Mouse (Mus musculus) kidney, adult 8-10 months (tissue): Measurements from ENCODE around the gene Slc6a13.

ENCODE experiments used
- DNase-seq, 2 experiments: peaks; one replicate each; pipeline ENCODE4 v3.0.0; 2022

The Slc6a13 gene

DNA sequence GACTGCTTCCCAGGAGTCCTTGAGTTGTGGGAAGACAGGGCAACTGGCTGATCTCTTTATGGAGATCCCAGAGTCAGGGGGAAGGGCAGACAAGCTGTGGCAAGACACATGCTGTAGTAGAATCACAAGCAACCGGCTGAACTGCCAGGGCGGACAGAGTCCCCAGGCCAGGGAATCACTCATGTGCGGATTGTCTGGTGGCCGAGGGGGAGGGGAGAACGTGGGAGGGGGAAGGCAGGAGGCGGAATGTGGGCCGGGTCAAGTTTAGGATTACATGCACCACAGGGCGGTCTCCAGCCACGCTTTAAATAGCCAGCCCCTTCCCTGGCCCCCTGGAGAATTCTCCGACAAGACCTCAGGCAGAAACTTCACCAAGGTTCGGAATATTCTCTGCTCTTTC lies at the start of gene Slc6a13:
TSS of gene Slc6a13 (plus strand) at position 274 of the 400 bp plus-strand sequence.
- DNase-seq = peak; percentile 70 to 75

GRCm38 (mm10) chr6:121250406-121250805 lies 49.6 kb upstream of the Slc6a13 start:
- peak in 1 of 2 experiments; percentile 69 for DNase-seq

DNA sequence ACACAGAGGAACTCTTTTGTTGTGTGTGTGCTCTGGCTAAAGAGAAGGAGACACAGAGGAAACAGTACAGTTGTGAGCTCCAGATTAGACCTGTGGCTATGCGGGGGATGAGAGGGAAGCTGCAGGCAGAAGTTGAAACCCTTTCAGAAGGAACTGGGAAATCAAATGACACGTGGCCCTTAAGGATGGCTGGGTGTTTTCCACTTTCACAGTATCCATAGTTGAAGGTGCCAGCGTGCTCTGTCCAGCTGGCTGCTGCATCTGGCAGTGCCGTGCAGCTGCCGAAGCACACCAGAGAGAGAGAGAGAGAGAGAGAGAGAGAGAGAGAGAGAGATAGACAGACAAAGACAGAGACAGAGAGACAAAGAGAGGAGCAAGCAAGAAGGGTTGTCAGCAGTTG lies 48.8 kb upstream of the Slc6a13 start:
- DNase-seq = no peak

GRCm38 (mm10) chr6:121260548-121260947 lies 39.5 kb upstream of the Slc6a13 start:
- peak; percentile 45 to 82 for DNase-seq

GRCm38 (mm10) chr6:121261233-121261632 lies 38.8 kb upstream of the Slc6a13 start:
- DNase-seq = no peak

- DNase-seq = no peak
Measured at GRCm38 (mm10) chr6:121262004-121262403, 38.0 kb upstream of the Slc6a13 start.

DNA sequence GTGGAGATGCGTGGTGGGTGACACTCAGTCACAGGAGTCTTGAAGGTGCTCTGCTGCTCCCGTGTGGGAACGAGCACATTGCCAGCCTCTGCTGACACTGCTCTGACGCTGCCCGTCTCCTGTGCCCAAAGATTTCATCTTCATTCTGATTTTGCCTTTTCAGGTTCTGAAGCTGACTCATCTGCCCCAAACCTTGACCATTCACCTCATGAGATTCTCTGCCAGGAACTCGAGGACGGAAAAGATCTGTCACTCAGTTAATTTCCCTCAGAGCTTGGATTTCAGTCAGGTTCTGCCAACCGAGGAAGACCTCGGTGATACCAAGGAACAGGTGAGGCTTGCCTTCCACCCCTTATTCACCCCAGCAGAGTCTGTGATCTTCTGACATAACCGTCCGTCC lies 37.5 kb upstream of the Slc6a13 start:
- no peak for DNase-seq

DNA sequence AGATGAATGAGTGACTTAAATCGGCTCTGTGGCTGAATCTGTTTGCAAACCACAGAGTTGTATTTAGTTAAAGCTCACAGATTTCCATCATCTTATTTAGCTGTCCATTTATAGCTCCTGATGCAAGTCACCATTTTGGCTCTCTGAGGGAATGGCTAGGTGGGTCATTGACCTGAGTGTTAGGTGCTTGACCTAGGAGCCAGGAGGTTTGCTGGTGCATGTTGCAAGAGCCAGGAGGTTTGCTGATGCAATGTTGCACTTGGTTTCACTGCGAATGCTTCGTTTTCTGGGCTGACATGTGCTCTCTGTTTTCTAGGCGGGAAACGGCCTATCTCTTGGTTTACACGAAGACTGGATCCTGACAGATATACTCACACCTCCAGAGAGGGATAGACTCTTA lies 29.9 kb upstream of the Slc6a13 start:
- DNase-seq = no peak

DNA sequence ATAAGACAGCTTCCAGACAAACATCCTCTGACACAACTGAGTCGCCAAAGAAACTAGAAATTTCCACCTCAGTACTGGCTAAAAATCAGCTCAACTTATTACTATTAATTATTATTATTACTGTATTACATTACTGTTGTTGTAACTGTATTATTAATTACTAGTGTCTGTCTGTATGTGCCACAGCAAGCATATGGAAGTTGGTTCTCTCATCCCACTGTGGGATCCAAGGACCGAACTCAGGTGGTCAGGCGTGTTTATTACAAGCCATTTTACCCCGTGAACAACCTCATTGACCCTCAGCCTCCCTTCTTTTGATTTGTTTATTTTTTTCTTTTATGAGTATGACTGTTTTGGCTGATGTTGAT lies 28.3 kb upstream of the Slc6a13 start:
- DNase-seq = no peak

DNA sequence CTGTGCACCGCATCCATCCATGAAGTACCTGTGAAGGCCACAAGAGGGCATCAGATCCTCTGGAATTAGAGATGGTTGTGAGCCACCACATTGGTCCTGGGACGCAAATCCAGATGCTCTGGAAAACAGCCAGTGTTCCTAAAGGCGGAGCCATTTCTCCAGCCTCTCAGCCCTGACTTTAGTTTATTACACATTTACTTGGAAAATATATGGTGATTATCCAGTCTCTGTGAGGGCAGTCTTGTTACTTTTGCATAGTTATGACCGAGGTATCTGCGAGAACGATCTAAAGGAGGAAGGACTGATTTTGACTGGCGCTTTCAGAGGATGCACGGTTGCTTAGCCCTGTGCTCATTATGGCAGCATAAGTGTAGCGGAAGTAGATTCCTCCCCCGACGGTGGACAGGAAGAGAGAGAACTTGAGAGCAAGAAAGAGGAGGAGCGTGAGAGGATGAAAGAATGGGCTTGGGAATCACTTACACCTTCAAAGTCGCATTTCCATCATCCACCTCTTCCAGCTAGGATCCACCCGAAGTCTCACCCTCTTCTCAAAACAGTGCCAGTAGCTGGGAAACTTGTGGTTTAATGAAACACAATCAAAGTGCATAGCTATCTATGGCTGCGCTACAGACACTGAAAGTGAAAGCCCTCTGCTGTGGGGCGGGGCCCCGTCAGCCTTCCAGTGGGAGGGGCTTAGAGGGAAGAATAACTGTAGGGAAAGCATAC lies 27.8 kb upstream of the Slc6a13 start:
- peak; percentile 73 to 91 for DNase-seq

DNA sequence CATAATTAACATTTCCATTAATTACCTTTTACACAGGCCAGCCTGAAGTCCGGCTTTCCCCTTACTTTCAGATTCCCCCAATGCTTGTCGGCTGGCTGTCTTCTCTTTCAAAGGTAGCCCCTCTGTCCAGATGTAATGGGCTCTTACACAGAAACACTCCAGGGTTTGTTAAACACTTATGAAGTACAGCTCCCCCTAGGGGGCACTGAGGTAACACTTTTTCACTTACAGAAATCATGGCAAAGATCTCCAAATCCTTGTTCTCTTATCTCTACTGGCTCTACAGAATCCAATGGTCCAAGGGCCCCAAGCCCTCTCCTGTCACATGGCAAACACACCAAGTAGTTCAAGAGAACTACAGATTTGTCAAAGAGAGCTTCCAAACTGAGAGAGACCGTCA lies 25.7 kb upstream of the Slc6a13 start:
- DNase-seq = peak; percentile 24 to 60

GRCm38 (mm10) chr6:121284132-121284531 lies 15.9 kb upstream of the Slc6a13 start:
- DNase-seq = no peak

- DNase-seq = no peak
Measured at GRCm38 (mm10) chr6:121299317-121299716, 710 bp upstream of the Slc6a13 start.

GRCm38 (mm10) chr6:121300504-121300903 lies 477 bp downstream of the Slc6a13 start:
- peak; percentile 84 to 90 for DNase-seq

DNA sequence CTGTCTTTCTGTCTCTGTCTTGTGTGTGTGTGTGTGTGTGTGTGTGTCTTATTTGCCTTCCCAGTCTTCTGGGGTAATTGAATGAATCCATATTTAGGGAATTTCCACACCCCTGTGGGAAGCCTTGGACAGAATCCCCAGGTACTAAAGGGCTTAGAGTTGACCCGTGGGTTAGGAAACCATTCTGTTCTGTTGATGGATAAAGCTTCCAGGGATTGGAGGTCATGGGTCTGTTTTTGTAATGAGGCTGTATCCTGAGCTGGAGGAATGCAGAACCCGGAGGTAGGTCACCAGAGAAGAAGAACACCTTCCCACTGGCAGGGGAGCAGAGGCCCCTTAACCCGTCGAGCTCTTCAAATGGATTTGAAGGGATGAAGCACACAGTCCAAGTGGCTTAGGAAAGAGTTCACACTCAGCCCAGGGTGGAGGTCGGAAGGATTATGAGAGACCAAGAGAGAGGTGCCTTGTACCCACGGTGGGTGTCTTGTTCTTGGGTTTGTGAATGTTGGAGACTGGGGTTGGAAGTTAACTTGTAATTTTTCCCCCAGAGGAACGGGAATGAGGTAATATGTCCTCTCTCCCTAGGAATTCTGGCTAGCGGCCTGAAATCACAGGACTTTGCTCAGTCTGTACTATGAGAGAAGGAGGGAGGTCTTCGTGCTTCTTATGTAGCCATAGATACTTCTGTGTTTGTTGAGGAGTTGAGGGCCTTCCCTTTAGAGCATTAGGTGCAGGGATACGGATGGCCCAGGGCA lies 3.6 kb downstream of the Slc6a13 start:
- DNase-seq = peak; percentile 77 to 79

GRCm38 (mm10) chr6:121304630-121305029 lies 4.6 kb downstream of the Slc6a13 start:
- DNase-seq = peak; percentile 85

DNA sequence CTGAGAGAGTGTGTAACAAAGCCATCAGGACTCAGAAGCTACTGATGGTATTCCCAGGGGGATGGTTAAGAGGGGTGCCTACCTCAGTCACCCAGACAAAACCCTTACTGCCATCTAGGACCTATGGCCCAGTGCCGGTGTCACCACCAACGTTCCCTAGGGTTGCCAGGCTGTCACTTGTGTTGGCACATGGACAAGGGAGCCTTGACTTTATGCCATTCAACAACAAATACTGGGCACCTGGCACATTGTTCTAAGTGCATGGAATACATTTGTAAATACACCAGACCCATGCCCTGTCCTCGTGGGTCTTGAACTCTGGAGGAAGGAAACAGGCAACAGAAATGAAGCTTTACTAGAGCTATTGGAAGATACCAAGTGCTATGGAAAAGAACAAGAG lies 5.5 kb downstream of the Slc6a13 start:
- no peak for DNase-seq

DNA sequence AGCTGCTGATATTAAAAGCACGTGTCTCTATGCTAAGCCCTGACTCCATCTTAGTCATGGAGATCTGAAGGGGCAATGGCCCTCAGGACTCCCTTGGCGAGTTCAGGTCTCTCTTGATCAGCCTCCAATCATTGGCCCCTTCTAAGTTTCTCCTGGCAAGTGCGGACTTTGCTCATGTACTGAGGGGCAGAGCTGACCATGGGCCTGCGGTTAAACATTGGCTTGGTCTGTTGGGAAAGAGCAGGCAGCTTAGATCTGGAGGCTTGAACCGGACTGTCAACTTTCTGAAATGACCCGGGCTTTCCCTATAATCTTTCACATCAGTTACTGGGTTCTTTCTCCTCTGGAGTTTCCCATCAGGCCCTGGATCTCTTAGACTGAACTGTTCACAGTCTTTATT lies 11.0 kb downstream of the Slc6a13 start:
- DNase-seq = peak; percentile 79 to 89

DNA sequence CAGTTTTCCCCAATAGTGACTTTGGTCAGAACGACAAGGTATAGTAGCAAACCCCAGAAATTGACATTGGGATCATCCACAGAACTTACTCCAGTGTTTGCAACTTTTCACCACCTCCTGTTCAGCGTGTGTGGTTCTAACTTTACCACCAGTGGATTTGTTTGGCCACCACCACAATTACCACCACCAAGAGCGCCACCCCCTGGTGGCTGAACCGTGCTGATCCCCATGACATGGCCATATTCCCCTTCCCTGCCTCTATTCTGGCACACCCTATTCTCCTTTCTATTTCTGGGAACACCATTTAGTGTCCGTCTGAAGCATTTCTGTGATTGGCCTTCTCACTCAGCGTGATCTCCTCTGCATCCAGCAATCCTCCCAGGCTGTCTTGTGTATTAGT lies 19.1 kb downstream of the Slc6a13 start:
- DNase-seq = no peak

- peak; percentile 72 to 79 for DNase-seq
Measured at GRCm38 (mm10) chr6:121322381-121323110, 22.5 kb downstream of the Slc6a13 start.

DNA sequence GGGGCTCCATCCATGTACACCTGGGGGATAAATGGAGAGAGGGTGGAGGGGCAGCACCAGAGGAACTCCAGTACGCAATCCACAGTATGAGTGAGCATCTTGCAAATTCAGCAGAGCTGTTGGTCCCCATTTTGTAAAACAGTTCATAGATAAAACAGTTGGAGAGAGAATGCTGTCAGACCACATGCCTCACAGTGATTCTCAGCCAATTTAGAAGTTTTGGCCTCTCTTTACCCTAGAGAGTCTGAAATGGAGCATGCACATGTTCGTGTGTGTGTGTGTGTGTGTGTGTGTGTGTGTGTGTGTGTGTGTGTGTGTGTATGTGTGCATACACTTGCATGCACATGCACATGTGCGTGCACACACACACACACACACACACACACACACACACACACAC lies 25.3 kb downstream of the Slc6a13 start:
- no peak for DNase-seq

DNA sequence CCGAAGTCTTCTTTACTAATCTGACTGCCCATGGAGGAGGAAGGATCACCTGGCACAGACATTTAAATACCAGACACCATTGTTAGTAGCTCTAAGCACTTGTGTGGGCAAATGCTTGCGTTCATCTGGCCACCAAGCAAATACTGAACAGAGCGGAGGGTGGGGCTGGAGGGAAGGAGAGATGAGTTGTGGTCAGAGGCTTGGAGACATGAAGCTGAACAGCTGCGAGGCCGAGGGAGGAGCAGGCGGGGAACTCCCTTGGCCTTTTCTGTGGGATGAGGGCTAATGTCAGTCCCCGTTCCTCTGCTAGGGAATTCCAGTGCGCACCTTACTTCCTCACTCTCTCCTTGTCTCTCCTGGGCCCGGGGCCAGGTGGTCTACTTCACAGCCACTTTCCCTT lies 25.7 kb downstream of the Slc6a13 start:
- DNase-seq = no peak

DNA sequence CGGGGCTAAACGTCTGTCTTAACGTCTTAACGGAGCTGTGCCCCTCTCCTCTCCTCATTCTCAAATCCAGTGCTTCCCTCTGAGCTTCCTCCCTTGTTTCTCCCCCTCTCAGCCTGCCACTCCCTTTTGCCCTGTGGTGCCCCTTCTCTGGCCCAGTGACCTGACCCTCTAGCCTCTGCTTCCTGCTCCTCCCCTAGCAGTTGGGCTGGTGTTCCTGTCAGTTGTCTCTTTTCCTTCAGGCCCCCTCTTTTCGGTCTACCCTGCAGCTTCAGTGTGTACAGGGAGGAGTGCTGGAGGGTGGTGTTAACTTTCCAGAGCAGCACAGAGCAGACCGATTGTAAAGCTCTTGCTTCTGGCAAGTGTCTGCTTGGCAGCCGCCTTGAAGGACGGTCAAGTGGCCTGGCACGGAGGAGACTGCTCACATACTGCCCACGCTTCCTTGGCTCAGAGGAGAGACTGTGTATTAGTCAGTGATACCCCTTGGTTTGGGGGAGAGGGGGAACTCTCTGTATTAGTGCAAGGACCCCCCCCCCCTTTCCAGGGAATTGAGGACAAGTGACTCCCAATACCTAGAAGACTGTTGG lies 26.6 kb downstream of the Slc6a13 start:
- no peak for DNase-seq
